Mouse (Mus musculus) layer of hippocampus, adult 9-10 months (tissue): ENCODE results near the gene Sirt3.

ENCODE experiments used
- DNase-seq: peaks from one replicate; pipeline ENCODE4 v3.0.0; 2022; ENCODE audit warnings: low spot score

Gene Sirt3

GRCm38 (mm10) chr7:140881696-140882468 is at the start of gene Sirt3, which contains the start of gene Psmd13:
Gene Sirt3 (minus strand): TSS chr7:140882309.
Gene Psmd13 (plus strand): TSS chr7:140881968.
- peak; percentile 84 for DNase-seq

- no peak for DNase-seq
Measured at GRCm38 (mm10) chr7:140927181-140927580, 45.1 kb upstream of the Sirt3 start.

- DNase-seq = no peak
Measured at GRCm38 (mm10) chr7:140923070-140923775, 41.1 kb upstream of the Sirt3 start.

- DNase-seq = no peak
Measured at GRCm38 (mm10) chr7:140922398-140923069, 40.4 kb upstream of the Sirt3 start.

- DNase-seq = no peak
Measured at GRCm38 (mm10) chr7:140921225-140921975, 39.3 kb upstream of the Sirt3 start.

- DNase-seq = no peak
Measured at GRCm38 (mm10) chr7:140920418-140921029, 38.4 kb upstream of the Sirt3 start, which contains the start of gene Nlrp6. Gene Nlrp6 (plus strand): TSS chr7:140920902.

- no peak for DNase-seq
Measured at GRCm38 (mm10) chr7:140919911-140920310, 37.8 kb upstream of the Sirt3 start.

GRCm38 (mm10) chr7:140914031-140914690 is 32.1 kb upstream of the Sirt3 start:
- no peak for DNase-seq

GRCm38 (mm10) chr7:140912846-140913482 is 30.9 kb upstream of the Sirt3 start:
- no peak for DNase-seq

- no peak for DNase-seq
Measured at GRCm38 (mm10) chr7:140912293-140912692, 30.2 kb upstream of the Sirt3 start.

- DNase-seq = peak; percentile 44
Measured at GRCm38 (mm10) chr7:140908634-140909107, 26.6 kb upstream of the Sirt3 start.

- DNase-seq = no peak
Measured at GRCm38 (mm10) chr7:140908181-140908580, 26.1 kb upstream of the Sirt3 start.

- no peak for DNase-seq
Measured at GRCm38 (mm10) chr7:140907697-140908096, 25.6 kb upstream of the Sirt3 start.

GRCm38 (mm10) chr7:140907131-140907530 is 25.0 kb upstream of the Sirt3 start:
- no peak for DNase-seq

- no peak for DNase-seq
Measured at GRCm38 (mm10) chr7:140905642-140906081, 23.6 kb upstream of the Sirt3 start.

GRCm38 (mm10) chr7:140903212-140903611 is 21.1 kb upstream of the Sirt3 start:
- peak; percentile 49 for DNase-seq

- DNase-seq = no peak
Measured at GRCm38 (mm10) chr7:140902036-140902875, 20.1 kb upstream of the Sirt3 start.

- no peak for DNase-seq
Measured at GRCm38 (mm10) chr7:140900220-140900619, 18.1 kb upstream of the Sirt3 start, which contains the start of gene Cox8b. Gene Cox8b (minus strand): TSS chr7:140900446.

- DNase-seq = no peak
Measured at GRCm38 (mm10) chr7:140899121-140899520, 17.0 kb upstream of the Sirt3 start.
